Mouse (Mus musculus) heart, adult 9 months (tissue): ENCODE data around the gene Ints6l.
"Not testable (repeated sequence)": the region's sequence is repeated elsewhere in the genome, so short reads cannot be mapped to it uniquely, and the experiment has no call there.

Experiments used
- DNase-seq, 2 experiments: peaks; one replicate each; pipeline ENCODE4 v3.0.0; 2022; ENCODE audit warnings: low spot score in 2 of 2

The Ints6l gene

DNA sequence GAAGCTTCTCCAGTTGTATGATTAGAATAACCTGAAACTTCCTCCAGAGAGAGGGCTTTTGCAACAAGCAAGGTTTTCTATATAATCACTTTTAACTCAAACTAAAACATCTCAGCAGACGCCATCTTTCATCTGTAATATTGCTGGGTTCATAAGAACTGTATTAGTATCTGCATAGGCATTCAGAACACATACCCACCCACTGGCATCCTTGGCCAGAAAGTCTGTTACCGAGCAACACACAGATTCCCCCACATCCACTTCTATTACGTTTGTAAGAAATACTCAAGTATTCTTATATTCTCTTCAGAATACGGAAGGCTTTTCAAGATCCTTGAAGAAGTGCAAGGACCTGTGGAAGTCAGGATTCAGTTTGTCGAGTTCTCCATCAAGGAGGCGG lies 69.8 kb downstream of the Ints6l start, which contains the start of gene Gm10477:
Gm10477 (plus strand) TSS at position 301 of the 400 bp plus-strand sequence.
- not testable (repeated sequence) for DNase-seq

- peak; percentile 1 to 15 for DNase-seq
These were observed 76.6 kb downstream of the Ints6l start for GRCm38 (mm10) chrX:56531266-56531665.

GRCm38 (mm10) chrX:56537162-56537561 lies 82.5 kb downstream of the Ints6l start:
- no peak for DNase-seq

DNA sequence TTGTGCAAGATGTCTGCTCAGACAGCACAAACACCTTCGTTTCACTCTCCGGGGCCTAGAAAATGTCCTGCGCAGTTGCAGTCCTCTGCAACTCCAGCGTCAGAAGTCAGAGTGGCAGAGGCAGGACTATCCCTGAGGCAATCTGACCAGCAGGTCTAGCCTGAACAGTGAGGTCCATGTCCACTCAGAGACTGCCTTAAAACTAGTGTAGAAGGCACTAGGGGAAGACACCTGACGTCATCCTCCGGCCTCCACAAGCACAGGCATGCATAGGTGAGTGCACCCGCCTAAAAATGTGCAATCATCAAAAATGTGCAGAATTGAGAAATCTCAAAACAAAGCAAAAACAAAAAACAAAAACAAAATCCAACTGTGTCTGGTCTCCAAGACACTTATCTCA lies 94.8 kb downstream of the Ints6l start, which contains the start of gene Gm648:
Gm648 (minus strand) TSS at position 101 of the 400 bp plus-strand sequence.
- DNase-seq: no peak

DNA sequence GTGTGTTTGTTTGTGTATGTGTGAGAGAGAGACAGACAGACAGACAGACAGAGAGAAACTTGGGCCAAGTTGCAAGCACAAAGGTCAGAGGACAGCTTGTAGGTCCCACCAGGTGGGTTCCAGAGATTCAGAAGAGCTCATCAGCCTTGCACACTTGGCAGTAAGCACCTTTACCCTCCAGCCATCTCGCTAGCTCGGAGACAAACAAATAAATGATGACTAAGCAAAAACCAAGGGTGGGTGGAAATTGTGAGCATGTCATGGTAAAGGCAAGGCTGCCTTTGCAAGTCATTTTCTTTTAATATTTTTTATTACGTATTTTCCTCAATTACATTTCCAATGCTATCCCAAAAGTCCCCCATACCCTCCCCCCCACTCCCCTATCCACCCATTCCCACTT lies 98.9 kb downstream of the Ints6l start:
- DNase-seq: no peak
